Comparison of ENCODE assay signal across 22 mouse cellular contexts in the genomic region with DNA sequence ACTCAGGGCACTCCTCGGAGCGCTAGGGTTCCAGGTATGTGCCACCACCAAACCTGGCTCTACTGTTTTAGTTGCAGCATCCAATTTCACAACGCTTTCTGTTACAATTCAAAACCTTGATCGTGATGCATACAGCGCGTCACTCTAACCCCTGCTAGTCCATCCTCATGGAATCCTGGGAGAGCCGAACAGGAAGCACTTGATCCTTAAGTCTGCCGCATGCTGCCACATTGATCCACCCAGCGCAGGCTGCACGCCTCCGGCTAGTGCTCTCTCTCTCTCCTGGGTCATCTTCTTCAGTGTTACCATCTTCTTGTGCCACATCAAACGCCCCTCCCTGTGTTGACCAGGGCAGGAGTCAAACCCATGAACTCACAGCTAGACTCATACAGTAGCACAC.
"Had no signal": no experiment of that assay in that cellular context is flagged by ENCODE, and none has a peak within 500 bp of the region (broad histone marks: within the 10 kb centered on the region; RNA-seq: fewer than 3 reads in every experiment).

No protein-coding gene starts in this region.

- H3K36me3 ChIP-seq: kidney, embryonic 15.5 days; liver, embryonic 13.5 days had no signal

- H3K4me3 ChIP-seq: heart, embryonic 12.5 days; hindbrain, embryonic 13.5 days; hindbrain, embryonic 15.5 days; kidney, embryonic 15.5 days; limb, embryonic 13.5 days; limb, embryonic 15.5 days; liver, embryonic 13.5 days had no signal

- H3K27me3 ChIP-seq: heart, embryonic 12.5 days; hindbrain, embryonic 13.5 days; hindbrain, embryonic 15.5 days; kidney, embryonic 15.5 days; limb, embryonic 13.5 days; limb, embryonic 15.5 days; liver, embryonic 13.5 days had no signal

- DNase-seq: gastrocnemius, postnatal 14 days; gastrocnemius, postnatal 36 days; heart, adult 18-20 months; heart, postnatal 10 days; heart, postnatal 36 days; kidney, adult 11 months; kidney, adult 2 months; kidney, adult 9 months; kidney, postnatal 14 days; kidney, postnatal 36 days; layer of hippocampus, adult 9-11 months; layer of hippocampus, postnatal 36 days; left cerebral cortex, postnatal 4 days; liver, embryonic 13.5 days had no signal

- H3K4me1 ChIP-seq: hindbrain, embryonic 15.5 days; liver, embryonic 13.5 days had no signal

- H3K9me3 ChIP-seq: hindbrain, embryonic 13.5 days; hindbrain, embryonic 15.5 days; kidney, embryonic 15.5 days; limb, embryonic 15.5 days had no signal

- H3K27ac ChIP-seq: hindbrain, embryonic 13.5 days; hindbrain, embryonic 15.5 days; hindbrain, postnatal 0 days; kidney, embryonic 15.5 days; kidney, postnatal 0 days; limb, embryonic 15.5 days; liver, embryonic 13.5 days had no signal
